Mouse (Mus musculus): Measurements from ENCODE around the gene 4930563M21Rik.

GRCm38 (mm10) chr9:55938618-55938985 lies 71.7 kb downstream of the 4930563M21Rik start:
- TF ChIP-seq CTCF (IDR thresholded peaks at IDR 0.05; ENCODE audit: low read depth, low read length): no peak
- TF ChIP-seq GATA1 (IDR thresholded peaks at IDR 0.05; ENCODE audit: borderline replicate concordance, low read length): no peak
- TF ChIP-seq TAL1 (conservative IDR thresholded peaks at IDR 0.05; ENCODE audit: low read depth, low read length): no peak
